Mouse (Mus musculus) myocyte (in vitro differentiated cells): ENCODE measurements at regions not wholly inside any gene's neighbourhood (a gene's known extent, or its start where the extent isn't known, plus 50 kb on each side); places are given as distances from the start of the nearest gene placed in this dataset.

Experiments used
- CEBPB ChIP-seq: IDR thresholded peaks from 2 replicates; pipeline ENCODE4 v1.6.1; 2011; ENCODE audit warnings: mild to moderate bottlenecking, moderate library complexity; ENCODE audit not compliant: poor library complexity, insufficient read depth, severe bottlenecking
- E2F4 ChIP-seq: IDR thresholded peaks from one replicate; pipeline ENCODE4 v1.6.1; 2011; ENCODE audit warnings: mild to moderate bottlenecking, control low read depth, moderate library complexity; ENCODE audit not compliant: insufficient read depth
- MYOD1 ChIP-seq, 3 experiments: IDR thresholded peaks; one replicate each; pipeline ENCODE4 v1.6.1; 2011; ENCODE audit warnings: control low read depth in 2 of 3, low read depth in 2 of 3, mild to moderate bottlenecking in 2 of 3, moderate library complexity in 1 of 3; ENCODE audit not compliant: insufficient read length in 2 of 3, control insufficient read depth in 1 of 3
- MYOG ChIP-seq, 3 experiments: IDR thresholded peaks; one replicate each; pipeline ENCODE4 v1.6.1; 2011; ENCODE audit warnings: control low read depth in 2 of 3, low read depth in 2 of 3, mild to moderate bottlenecking in 2 of 3; ENCODE audit not compliant: insufficient read length in 2 of 3, control insufficient read depth in 1 of 3, insufficient read depth in 1 of 3
- POLR2A ChIP-seq: IDR thresholded peaks from one replicate; pipeline ENCODE4 v1.6.1; 2011; ENCODE audit warnings: low read depth, mild to moderate bottlenecking, control low read depth, moderate library complexity; ENCODE audit not compliant: insufficient read length
- REST ChIP-seq: IDR thresholded peaks from one replicate; pipeline ENCODE4 v1.6.1; 2011; ENCODE audit warnings: mild to moderate bottlenecking, control low read depth, moderate library complexity; ENCODE audit not compliant: insufficient read depth, insufficient read length
- USF1 ChIP-seq: IDR thresholded peaks from one replicate; pipeline ENCODE4 v1.6.1; 2011; ENCODE audit warnings: low read depth, mild to moderate bottlenecking, control low read depth, moderate library complexity

- TF ChIP-seq POLR2A, result no peak
- TF ChIP-seq REST, result no peak
- no peak for TF ChIP-seq USF1
- TF ChIP-seq MYOG (IDR thresholded peaks at IDR 0.05; ENCODE audit: control insufficient read depth in 1 of 3, insufficient read depth in 1 of 3, insufficient read length in 2 of 3, low read depth in 2 of 3), result no peak
- TF ChIP-seq MYOD1 (IDR thresholded peaks at IDR 0.05; ENCODE audit: control insufficient read depth in 1 of 3, insufficient read length in 2 of 3, low read depth in 2 of 3), result no peak
- TF ChIP-seq CEBPB, result no peak
- no peak for TF ChIP-seq E2F4
Observed at GRCm38 (mm10) chr12:97436141-97436540, 823.1 kb downstream of the Galc start.
